Mouse (Mus musculus): ENCODE measurements around the gene Raf1. TPM values are rescaled to one million over a fixed set of nuclear protein-coding genes. Genes with fewer than 3 reads are reported as not detected.

Raf1 gene
- polyA plus RNA-seq (2014; fragmentation: Illumina TruSeq; extraction: RNeasy Lipid Tissue Mini Kit (QIAGEN cat#74804); ENCODE audit: low read depth, low replicate concordance) = 19.5 TPM

GRCm38 (mm10) chr6:115676452-115677128 lies at the start of gene Raf1:
Gene Raf1, minus strand, starts transcription at chr6:115676635.

DNA sequence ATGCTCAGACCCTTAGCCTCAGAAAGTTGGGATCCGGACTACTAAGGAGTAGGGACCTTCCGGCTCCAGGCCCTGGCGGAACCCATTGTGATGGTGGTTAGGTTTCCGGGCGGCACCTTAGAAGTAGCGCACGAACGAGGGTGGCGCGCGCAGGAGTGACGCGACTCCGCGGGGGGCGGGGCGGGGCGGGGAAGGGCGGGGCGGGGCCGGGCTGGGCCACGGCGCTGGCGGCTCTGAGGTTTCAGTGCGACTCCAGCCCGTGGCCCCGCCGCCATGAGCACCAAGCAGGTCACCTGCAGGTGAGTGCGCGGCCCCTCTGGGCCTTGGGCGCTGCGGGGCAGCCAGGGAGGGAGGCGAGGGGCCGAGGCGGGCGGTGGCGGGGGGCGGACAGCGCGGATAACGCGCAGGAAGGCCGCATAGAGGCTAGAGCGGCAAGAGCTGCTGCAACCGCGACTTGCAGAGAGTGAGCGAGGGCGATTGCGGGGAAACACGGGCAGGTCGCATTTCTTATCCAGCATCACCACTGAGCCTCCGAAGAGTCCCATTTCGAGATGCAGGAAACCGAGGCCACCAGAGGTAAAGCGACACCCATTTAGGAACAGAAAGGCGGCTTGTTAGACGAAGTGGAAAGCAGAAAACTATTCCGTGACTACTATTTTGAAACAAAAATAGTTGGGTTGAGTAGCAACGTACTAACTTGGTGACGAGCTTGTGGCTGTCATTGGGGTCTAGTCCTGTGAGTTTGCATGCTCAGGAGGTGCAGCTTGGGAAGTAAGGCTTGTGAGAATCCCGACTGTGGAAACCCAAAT lies 74.5 kb downstream of the Raf1 start, which contains the start of gene Mkrn2:
Gene Mkrn2, plus strand, starts transcription at position 188 of the 809 bp plus-strand sequence.

DNA sequence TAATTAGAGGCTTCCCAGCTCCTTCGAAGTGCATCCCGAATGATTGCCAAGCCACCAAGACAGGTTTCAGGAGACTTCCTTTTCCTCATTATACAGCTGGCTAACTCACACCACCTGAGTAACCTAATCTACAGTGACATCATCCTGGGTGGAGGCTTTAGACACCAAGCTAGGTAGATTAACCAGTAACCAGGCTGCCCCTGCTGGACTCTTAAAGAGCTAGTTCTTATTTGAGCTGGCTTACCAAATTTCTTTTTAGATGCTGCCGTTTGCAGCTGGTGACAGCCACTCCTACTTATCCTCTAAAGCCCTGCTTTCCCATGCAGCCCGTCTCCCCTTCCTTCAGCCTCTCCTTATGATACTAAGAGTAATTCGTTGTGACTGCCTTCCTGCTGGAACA lies 84.0 kb downstream of the Raf1 start, which contains the start of gene Mkrn2os:
Gene Mkrn2os, minus strand, starts transcription at position 119 of the 400 bp plus-strand sequence.

Other genes with a start within 250 kb of the Raf1 start
- gene Tsen2, start 132.0 kb downstream of the Raf1 start, polyA plus RNA-seq (2014; fragmentation: Illumina TruSeq; extraction: RNeasy Lipid Tissue Mini Kit (QIAGEN cat#74804); ENCODE audit: low read depth, low replicate concordance) = 0.77 TPM
- 0.14 TPM for gene Mkrn2os, start 84.1 kb downstream of the Raf1 start, polyA plus RNA-seq (2014; fragmentation: Illumina TruSeq; extraction: RNeasy Lipid Tissue Mini Kit (QIAGEN cat#74804); ENCODE audit: low read depth, low replicate concordance)
- gene Mkrn2, start 74.7 kb downstream of the Raf1 start, polyA plus RNA-seq (2014; fragmentation: Illumina TruSeq; extraction: RNeasy Lipid Tissue Mini Kit (QIAGEN cat#74804); ENCODE audit: low read depth, low replicate concordance) = 20.4 TPM
- not detected for gene Tmem40, start 85.8 kb upstream of the Raf1 start, polyA plus RNA-seq (2014; fragmentation: Illumina TruSeq; extraction: RNeasy Lipid Tissue Mini Kit (QIAGEN cat#74804); ENCODE audit: low read depth, low replicate concordance)
- 1.9 TPM for gene Cand2, start 97.9 kb upstream of the Raf1 start, polyA plus RNA-seq (2014; fragmentation: Illumina TruSeq; extraction: RNeasy Lipid Tissue Mini Kit (QIAGEN cat#74804); ENCODE audit: low read depth, low replicate concordance)
- 233 TPM for gene Rpl32, start 132.1 kb upstream of the Raf1 start, polyA plus RNA-seq (2014; fragmentation: Illumina TruSeq; extraction: RNeasy Lipid Tissue Mini Kit (QIAGEN cat#74804); ENCODE audit: low read depth, low replicate concordance)
- 11.4 TPM for gene Efcab12, start 161.8 kb upstream of the Raf1 start, polyA plus RNA-seq (2014; fragmentation: Illumina TruSeq; extraction: RNeasy Lipid Tissue Mini Kit (QIAGEN cat#74804); ENCODE audit: low read depth, low replicate concordance)
- gene Mbd4, start 176.7 kb upstream of the Raf1 start, polyA plus RNA-seq (2014; fragmentation: Illumina TruSeq; extraction: RNeasy Lipid Tissue Mini Kit (QIAGEN cat#74804); ENCODE audit: low read depth, low replicate concordance) = 13.0 TPM
- 72.8 TPM for gene Ift122, start 176.8 kb upstream of the Raf1 start, polyA plus RNA-seq (2014; fragmentation: Illumina TruSeq; extraction: RNeasy Lipid Tissue Mini Kit (QIAGEN cat#74804); ENCODE audit: low read depth, low replicate concordance)